Mouse (Mus musculus) midbrain, embryonic 14.5 days (tissue): ENCODE measurements at regions not wholly inside any gene's neighbourhood (a gene's known extent, or its start where the extent isn't known, plus 50 kb on each side); places are given as distances from the start of the nearest gene placed in this dataset.

Experiments
- ATAC-seq: fragments of 200-750 bp; cut with Nextera tagmentation; 2 replicates; pipeline ENCODE4 v1.8.0; 2017; ENCODE audit warnings: moderate number of reproducible peaks, moderate library complexity; ENCODE audit not compliant: low FRiP score, low TSS enrichment
- DNase-seq: peaks from one replicate; pipeline ENCODE4 v3.0.0-alpha.2; 2015
- H3K27ac ChIP-seq: fragments of 300-500 bp; sonication (generic); replicated peaks from 2 replicates; pipeline ENCODE4 v1.5.1; 2014; ENCODE audit warnings: mild to moderate bottlenecking, low read depth, low read length, moderate library complexity
- H3K27me3 ChIP-seq: fragments of 300-500 bp; sonication (generic); 2 replicates; pipeline ENCODE4 v1.6.1; 2014; ENCODE audit warnings: low read length, control low read depth, mixed read lengths; ENCODE audit not compliant: control insufficient read depth, insufficient read depth
- H3K36me3 ChIP-seq: fragments of 300-500 bp; sonication (generic); 2 replicates; pipeline ENCODE4 v1.6.1; 2014; ENCODE audit warnings: low read length, control low read depth; ENCODE audit not compliant: control insufficient read depth, insufficient read depth
- H3K4me1 ChIP-seq: fragments of 300-500 bp; sonication (generic); 2 replicates; pipeline ENCODE4 v1.6.1; 2014; ENCODE audit warnings: mild to moderate bottlenecking, antibody characterized with exemption, low read length, control low read depth; ENCODE audit not compliant: control insufficient read depth, insufficient read depth
- H3K4me2 ChIP-seq: fragments of 300-500 bp; sonication (generic); 2 replicates; pipeline ENCODE4 v1.6.1; 2014; ENCODE audit warnings: mild to moderate bottlenecking, low read length, moderate library complexity
- H3K4me3 ChIP-seq: fragments of 300-500 bp; sonication (generic); replicated peaks from 2 replicates; pipeline ENCODE4 v1.5.1; 2014; ENCODE audit warnings: low read depth, low read length
- H3K9ac ChIP-seq: fragments of 300-500 bp; sonication (generic); replicated peaks from 2 replicates; pipeline ENCODE4 v1.6.1; 2014; ENCODE audit warnings: mild to moderate bottlenecking, low read length, moderate library complexity
- H3K9me3 ChIP-seq: fragments of 300-500 bp; sonication (generic); 2 replicates; pipeline ENCODE4 v1.6.1; 2016; ENCODE audit warnings: low read length, control low read depth, mixed read lengths; ENCODE audit not compliant: control insufficient read depth
- WGBS: fragments of 180-500 bp; shearing (Covaris S2); extraction: QIAGEN DNeasy Blood & Tissue Kit; methylation state at CpG from one replicate; pipeline ENCODE4 v1.1.7; 2014; 5-methylcytosine and 5-hydroxymethylcytosine counted together

DNA sequence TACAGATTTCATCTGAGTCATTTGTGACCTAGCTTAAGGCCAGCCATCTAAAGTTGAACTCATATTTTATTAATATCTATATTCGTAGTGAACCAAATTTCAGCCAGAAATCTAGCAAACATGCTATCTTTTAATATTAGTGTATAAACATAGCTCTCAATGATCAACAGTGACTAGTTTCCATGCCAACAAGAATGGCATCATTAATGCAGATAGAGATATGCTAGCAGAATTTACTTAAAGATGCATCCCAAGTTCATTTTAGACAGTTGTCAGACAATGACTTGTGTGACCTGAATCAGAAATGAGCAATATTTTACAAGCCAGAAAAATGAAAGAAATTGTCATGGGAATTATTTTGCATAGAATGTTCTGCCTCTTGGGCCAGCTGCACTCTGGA, 60.5 kb upstream of the Cep85l start:
- no peak overlapping the region for H3K4me3 ChIP-seq
- no peak overlapping the region for H3K4me2 ChIP-seq
- no peak overlapping the region for H3K27ac ChIP-seq
- DNase-seq (peak; percentile 40), ATAC-seq (no peak)
- WGBS, result 64% methylated on average over 1 of the region's 1 CpGs
- no peaks in the 10 kb centered on the region for H3K36me3 ChIP-seq
- peaks cover 6% of the 10 kb centered on the region; the same call in 1 of the 2 replicates for H3K4me1 ChIP-seq
- H3K27me3 ChIP-seq, result no peaks in the 10 kb centered on the region
- no peaks in the 10 kb centered on the region for H3K9me3 ChIP-seq
- no peak overlapping the region for H3K9ac ChIP-seq

GRCm38 (mm10) chr10:53438388-53438787, 58.6 kb upstream of the Cep85l start:
- H3K27ac ChIP-seq, result no peak overlapping the region
- 91% methylated on average over 4 of the region's 4 CpGs for WGBS
- H3K4me2 ChIP-seq, result no peak overlapping the region
- H3K9ac ChIP-seq, result no peak overlapping the region
- ATAC-seq (no peak), DNase-seq (no peak)
- no peaks in the 10 kb centered on the region for H3K36me3 ChIP-seq
- H3K27me3 ChIP-seq, result no peaks in the 10 kb centered on the region
- H3K4me1 ChIP-seq, result 0 out of 2 replicates have a peak, but pooled peaks cover 5% of the 10 kb centered on the region
- H3K9me3 ChIP-seq, result no peaks in the 10 kb centered on the region
- H3K4me3 ChIP-seq, result no peak overlapping the region

DNA sequence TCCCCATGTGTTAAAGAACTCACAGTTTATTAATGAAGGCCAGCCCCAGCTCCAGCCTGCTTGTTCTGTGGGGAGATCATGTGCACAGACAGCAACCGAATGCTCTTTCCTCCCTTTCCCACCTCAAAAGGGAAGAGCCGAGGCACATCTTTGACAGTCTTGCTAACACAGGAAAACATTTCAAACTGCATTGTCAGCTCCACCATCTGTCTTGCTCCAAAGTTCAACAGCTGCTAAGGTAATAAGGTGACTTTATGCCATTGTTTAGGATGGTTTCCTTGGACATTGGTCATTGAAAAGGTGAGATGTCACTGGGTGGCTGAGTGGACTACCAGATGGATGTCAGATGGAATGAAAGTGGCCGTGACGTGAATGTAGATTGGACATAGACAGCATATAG, 58.0 kb upstream of the Cep85l start:
- H3K27ac ChIP-seq, result no peak overlapping the region
- H3K4me2 ChIP-seq, result no peak overlapping the region

GRCm38 (mm10) chr10:53436023-53436475, 56.3 kb upstream of the Cep85l start:
- WGBS, result 71% methylated on average over 8 of the region's 8 CpGs
- DNase-seq (no peak), ATAC-seq (peak; percentile 29; the same call in 1 of the 2 replicates)
- H3K9me3 ChIP-seq, result no peaks in the 10 kb centered on the region
- H3K27me3 ChIP-seq, result no peaks in the 10 kb centered on the region
- H3K9ac ChIP-seq, result no peak overlapping the region
- no peaks in the 10 kb centered on the region for H3K36me3 ChIP-seq
- H3K4me2 ChIP-seq, result no peak overlapping the region
- H3K4me1 ChIP-seq, result 0 out of 2 replicates have a peak, but pooled peaks cover 5% of the 10 kb centered on the region
- no peak overlapping the region for H3K4me3 ChIP-seq
- no peak overlapping the region for H3K27ac ChIP-seq

More for the DNA sequence above, 58.0 kb upstream of the Cep85l start:
- DNase-seq (no peak), ATAC-seq (no peak)
- no peaks in the 10 kb centered on the region for H3K9me3 ChIP-seq
- 85% methylated on average over 4 of the region's 4 CpGs for WGBS
- no peak overlapping the region for H3K4me3 ChIP-seq
- H3K36me3 ChIP-seq, result no peaks in the 10 kb centered on the region
- no peaks in the 10 kb centered on the region for H3K27me3 ChIP-seq
- no peak overlapping the region for H3K9ac ChIP-seq
- H3K4me1 ChIP-seq, result 0 out of 2 replicates have a peak, but pooled peaks cover 5% of the 10 kb centered on the region

DNA sequence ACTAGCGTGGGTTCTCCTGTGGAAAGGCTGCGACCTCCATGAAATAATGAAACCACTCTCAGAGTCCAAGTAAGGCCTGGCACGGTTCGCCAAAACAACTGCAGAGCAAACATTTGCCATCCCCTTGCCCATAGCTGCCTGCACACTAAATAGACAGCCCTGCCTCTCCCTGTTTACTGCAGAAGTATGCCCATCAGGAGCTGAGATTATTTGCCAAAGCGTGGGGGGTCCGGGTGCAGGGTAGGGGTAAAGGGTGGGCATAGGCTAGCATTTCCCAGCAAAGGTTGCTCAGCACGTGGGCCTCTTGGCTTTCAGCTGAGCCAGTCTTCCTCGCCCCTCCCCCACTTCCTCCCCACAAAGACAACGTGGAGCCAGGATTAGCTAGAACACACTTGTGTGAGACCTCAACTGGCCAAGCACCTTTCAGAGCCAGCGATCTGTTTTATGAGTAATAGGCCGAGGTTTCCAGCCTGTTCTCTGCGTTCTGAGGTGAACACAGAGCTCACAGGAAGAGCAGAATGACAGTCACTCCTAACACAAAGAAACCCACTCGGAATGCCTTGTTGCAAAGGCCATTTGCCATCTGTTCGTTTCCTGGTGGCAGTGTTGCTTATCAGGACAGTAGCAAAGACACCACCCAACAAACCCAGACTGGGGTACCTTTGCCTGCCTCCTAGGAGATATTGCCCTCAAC, 55.6 kb upstream of the Cep85l start:
- Histone ChIP-seq H3K4me3 (no peak overlapping the region), H3K4me2 (no peak overlapping the region), H3K36me3 (no peaks in the 10 kb centered on the region), H3K9me3 (no peaks in the 10 kb centered on the region), H3K4me1 (0 out of 2 replicates have a peak, but pooled peaks cover 5% of the 10 kb centered on the region), H3K27ac (no peak overlapping the region), H3K9ac (no peak overlapping the region), H3K27me3 (no peaks in the 10 kb centered on the region)
- 63% methylated on average over 14 of the region's 14 CpGs for WGBS
- peak; percentile 51 for DNase-seq
- ATAC-seq, result peak; percentile 35; the same call in 1 of the 2 replicates

GRCm38 (mm10) chr10:53434376-53435171, 54.8 kb upstream of the Cep85l start:
- WGBS, result 78% methylated on average over 13 of the region's 13 CpGs
- no peak overlapping the region for H3K4me2 ChIP-seq
- DNase-seq (no peak), ATAC-seq (no peak)
- H3K4me3 ChIP-seq, result no peak overlapping the region
- H3K4me1 ChIP-seq, result 0 out of 2 replicates have a peak, but pooled peaks cover 8% of the 10 kb centered on the region
- no peaks in the 10 kb centered on the region for H3K36me3 ChIP-seq
- no peaks in the 10 kb centered on the region for H3K27me3 ChIP-seq
- H3K9ac ChIP-seq, result no peak overlapping the region
- no peak overlapping the region for H3K27ac ChIP-seq
- no peaks in the 10 kb centered on the region for H3K9me3 ChIP-seq

DNA sequence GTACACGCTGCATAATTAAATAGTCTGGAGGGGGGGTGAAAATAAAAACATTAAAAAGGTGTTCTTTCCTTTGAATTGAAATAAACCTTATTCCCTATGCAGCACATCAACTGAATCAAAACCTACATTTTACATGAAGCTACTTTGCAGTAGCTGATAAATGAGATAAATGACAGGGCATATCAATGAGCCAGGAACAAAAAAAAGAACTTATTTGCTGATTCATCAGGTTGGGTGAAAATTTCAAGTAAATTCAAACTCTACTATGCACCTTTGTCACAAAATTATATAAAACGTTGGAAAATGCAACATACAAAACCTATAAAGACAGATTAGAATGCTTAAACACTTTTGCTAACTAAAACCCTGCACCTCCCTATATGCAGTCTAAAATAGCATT, 53.0 kb upstream of the Cep85l start:
- ATAC-seq, result no peak
- Histone ChIP-seq H3K4me3 (no peak overlapping the region), H3K4me2 (no peak overlapping the region), H3K27ac (no peak overlapping the region), H3K27me3 (no peaks in the 10 kb centered on the region), H3K9ac (no peak overlapping the region), H3K36me3 (no peaks in the 10 kb centered on the region), H3K4me1 (0 out of 2 replicates have a peak, but pooled peaks cover 8% of the 10 kb centered on the region), H3K9me3 (no peaks in the 10 kb centered on the region)
- DNase-seq, result no peak
- WGBS, result 78% methylated on average over 2 of the region's 2 CpGs

- 0 out of 2 replicates have a peak, but pooled peaks cover 3% of the 10 kb centered on the region for H3K4me1 ChIP-seq
- 50% methylated on average over 7 of the region's 7 CpGs for WGBS
- no peak overlapping the region for H3K27ac ChIP-seq
- H3K27me3 ChIP-seq, result no peaks in the 10 kb centered on the region
- no peaks in the 10 kb centered on the region for H3K36me3 ChIP-seq
- H3K9ac ChIP-seq, result no peak overlapping the region
- no peaks in the 10 kb centered on the region for H3K9me3 ChIP-seq
- peak; percentile 67 for ATAC-seq
- peak; percentile 38 for DNase-seq
- H3K4me2 ChIP-seq, result no peak overlapping the region
- no peak overlapping the region for H3K4me3 ChIP-seq
These were observed 50.0 kb upstream of the Cep85l start for GRCm38 (mm10) chr10:53429539-53430344.
